21 mouse cellular contexts compared by ENCODE assay signal in genomic region chr1:180517390-180518054, GRCm38 (mm10). TPM values are rescaled to one million over a fixed set of nuclear protein-coding genes. Genes with fewer than 3 reads are reported as not detected.
DNase-seq lines count a peak whose midpoint lies in the region; ATAC-seq and TF ChIP-seq lines count a peak whose summit lies in the region.
"Had no signal": no experiment of that assay in that cellular context is flagged by ENCODE, and none has a peak within 500 bp of the region (broad histone marks: within the 10 kb centered on the region; RNA-seq: fewer than 3 reads in every experiment).

No protein-coding gene starts in this region.

- no peaks in the 10 kb centered on the region for H3K36me3 ChIP-seq in forebrain, postnatal 0 days (ENCODE audit: insufficient read depth)
- no peaks in the 10 kb centered on the region for H3K36me3 ChIP-seq in forebrain, embryonic 11.5 days (ENCODE audit: control insufficient read depth, insufficient read depth, low read length)
- H3K36me3 ChIP-seq in lung, embryonic 14.5 days (ENCODE audit: insufficient read depth): no peaks in the 10 kb centered on the region
- no peaks in the 10 kb centered on the region for H3K36me3 ChIP-seq in MEL (ENCODE audit: control insufficient read depth in 1 of 2, insufficient read depth in 2 of 2, low read length in 2 of 2)
- H3K36me3 ChIP-seq: forebrain, embryonic 12.5 days; G1E; midbrain, embryonic 12.5 days; neural tube, embryonic 13.5 days had no signal

- no peak for TF ChIP-seq RAD21 in MEL (IDR thresholded peaks at IDR 0.05; ENCODE audit: low read depth, low read length)

- H3K27me3 ChIP-seq in forebrain, postnatal 0 days (ENCODE audit: insufficient read depth, low read length): no peaks in the 10 kb centered on the region
- no peaks in the 10 kb centered on the region for H3K27me3 ChIP-seq in forebrain, embryonic 11.5 days (ENCODE audit: control insufficient read depth, insufficient read depth, low read length)
- no peaks in the 10 kb centered on the region for H3K27me3 ChIP-seq in lung, embryonic 14.5 days (ENCODE audit: insufficient read depth, low read length)
- 0 out of 4 replicates have a peak, but pooled peaks cover 0 to 3% of the 10 kb centered on the region in 2 experiments for H3K27me3 ChIP-seq in MEL (ENCODE audit: control insufficient read depth in 1 of 2, insufficient read depth in 2 of 2, low read length in 2 of 2)
- H3K27me3 ChIP-seq: forebrain, embryonic 12.5 days; midbrain, embryonic 12.5 days; neural tube, embryonic 13.5 days had no signal

- 57% methylated on average over 10 of the region's 10 CpGs for WGBS in forebrain, postnatal 0 days
- 80% methylated on average over 10 of the region's 10 CpGs for WGBS in forebrain, embryonic 11.5 days
- 64% methylated on average over 10 of the region's 10 CpGs for WGBS in lung, embryonic 14.5 days
- WGBS in lung, adult 2 months: 56% methylated on average over 10 of the region's 10 CpGs

- H3K4me1 ChIP-seq in forebrain, postnatal 0 days (ENCODE audit: insufficient read depth): 0 out of 2 replicates have a peak, but pooled peaks cover 5% of the 10 kb centered on the region
- no peaks in the 10 kb centered on the region for H3K4me1 ChIP-seq in forebrain, embryonic 11.5 days (replicated peaks; ENCODE audit: control insufficient read depth, insufficient read depth, low read length)
- no peaks in the 10 kb centered on the region for H3K4me1 ChIP-seq in lung, embryonic 14.5 days (ENCODE audit: insufficient read depth)
- no peaks in the 10 kb centered on the region for H3K4me1 ChIP-seq in lung, adult 2 months (ENCODE audit: control insufficient read depth, insufficient read depth, low read length)
- H3K4me1 ChIP-seq in MEL (ENCODE audit: control insufficient read depth in 1 of 2, insufficient read depth in 2 of 2, low read length in 2 of 2): no peaks in the 10 kb centered on the region
- H3K4me1 ChIP-seq: forebrain, embryonic 12.5 days had no signal

- no peaks in the 10 kb centered on the region for H3K9me3 ChIP-seq in forebrain, postnatal 0 days (ENCODE audit: low read length)
- no peaks in the 10 kb centered on the region for H3K9me3 ChIP-seq in forebrain, embryonic 11.5 days (ENCODE audit: control insufficient read depth, low read length)
- H3K9me3 ChIP-seq in lung, embryonic 14.5 days (ENCODE audit: low read depth, low read length): no peaks in the 10 kb centered on the region
- H3K9me3 ChIP-seq in MEL (replicated peaks; ENCODE audit: insufficient read depth, low read length): no peaks in the 10 kb centered on the region
- H3K9me3 ChIP-seq: forebrain, embryonic 12.5 days; G1E; midbrain, embryonic 12.5 days; neural tube, embryonic 13.5 days had no signal

- no peak for TF ChIP-seq CTCF in forebrain, postnatal 0 days (IDR thresholded peaks at IDR 0.05; ENCODE audit: low read depth)
- no peak for TF ChIP-seq CTCF in lung, embryonic 14.5 days (IDR thresholded peaks at IDR 0.05; ENCODE audit: low read depth)
- no peak for TF ChIP-seq CTCF in lung, adult 2 months (IDR thresholded peaks at IDR 0.05; ENCODE audit: insufficient read depth, low read length)
- no peak for TF ChIP-seq CTCF in MEL (IDR thresholded peaks at IDR 0.05 in 2 of 3, conservative IDR thresholded peaks at IDR 0.05 in 1 of 3; ENCODE audit: control insufficient read depth in 1 of 3, insufficient read depth in 1 of 3, low read depth in 2 of 3, low read length in 3 of 3, poor library complexity in 1 of 3, severe bottlenecking in 1 of 3)

- TF ChIP-seq POLR2A in lung, adult 2 months (IDR thresholded peaks at IDR 0.05; ENCODE audit: borderline replicate concordance, extremely low read depth, low read depth, low read length): no peak
- TF ChIP-seq POLR2A in MEL (IDR thresholded peaks at IDR 0.05; ENCODE audit: control insufficient read depth in 1 of 2, insufficient read depth in 1 of 2, low read depth in 1 of 2, low read length in 2 of 2, poor library complexity in 1 of 2): no peak

- H3K9ac ChIP-seq in forebrain, postnatal 0 days: no peak overlapping the region
- H3K9ac ChIP-seq in forebrain, embryonic 11.5 days (ENCODE audit: low read length): no peak overlapping the region
- no peak overlapping the region for H3K9ac ChIP-seq in lung, embryonic 14.5 days
- H3K9ac ChIP-seq in MEL (ENCODE audit: control insufficient read depth, low read depth, low read length, poor library complexity, severe bottlenecking): no peak overlapping the region
- H3K9ac ChIP-seq: forebrain, embryonic 12.5 days; liver, embryonic 14.5 days; midbrain, embryonic 12.5 days; neural tube, embryonic 13.5 days had no signal

- H3K79me2 ChIP-seq in MEL (ENCODE audit: control insufficient read depth, insufficient read depth, low read length, poor library complexity): no peaks in the 10 kb centered on the region

- no peak overlapping the region for H3K4me3 ChIP-seq in forebrain, postnatal 0 days (ENCODE audit: low read depth, low read length)
- no peak overlapping the region for H3K4me3 ChIP-seq in forebrain, embryonic 11.5 days (ENCODE audit: low read depth, low read length)
- H3K4me3 ChIP-seq in lung, embryonic 14.5 days (ENCODE audit: low read depth, low read length): no peak overlapping the region
- no peak overlapping the region for H3K4me3 ChIP-seq in lung, adult 2 months (replicated peaks; ENCODE audit: extremely low read depth, low read depth, low read length)
- no peak overlapping the region for H3K4me3 ChIP-seq in MEL (ENCODE audit: control insufficient read depth in 1 of 2, insufficient read depth in 1 of 2, low read depth in 2 of 2, low read length in 2 of 2)
- H3K4me3 ChIP-seq: forebrain, embryonic 12.5 days; midbrain, embryonic 12.5 days; neural tube, embryonic 13.5 days had no signal

- peak; percentile 62 for ATAC-seq in forebrain, postnatal 0 days
- ATAC-seq in forebrain, embryonic 11.5 days (replicated peaks; ENCODE audit: low FRiP score): no peak
- ATAC-seq in lung, embryonic 14.5 days (ENCODE audit: insufficient read depth): peak; percentile 41; the same call in 1 of the 2 replicates
- ATAC-seq in megakaryocyte progenitor cell, adult 5-6 weeks (replicated peaks; ENCODE audit: poor library complexity): 0 out of 2 replicates have a peak, but pooled peaks have one; percentile 54
- ATAC-seq: CD4-positive, CD25-positive, alpha-beta regulatory T cell, adult 4 months had no signal

- DNase-seq in forebrain, postnatal 0 days: peak; percentile 61
- DNase-seq in forebrain, embryonic 11.5 days (ENCODE audit: low spot score): no peak
- no peak for DNase-seq in lung, embryonic 14.5 days
- DNase-seq in lung, adult 2 months: no peak
- peak; percentile 22 for DNase-seq in MEL (ENCODE audit: low read depth, low spot score)
- DNase-seq in gastrocnemius, postnatal 4 days (ENCODE audit: low spot score in 2 of 2): no peak
- no peak for DNase-seq in testis, postnatal 14 days (ENCODE audit: low spot score)
- DNase-seq: adrenal gland, postnatal 25 days; cerebellum, adult 2 months; cerebellum, postnatal 36 days; gastrocnemius, postnatal 25 days; kidney, adult 8-10 months; kidney, postnatal 36 days; thymus, postnatal 14 days had no signal

- H3K4me2 ChIP-seq in forebrain, postnatal 0 days (ENCODE audit: low read depth): no peak overlapping the region
- H3K4me2 ChIP-seq in forebrain, embryonic 11.5 days (ENCODE audit: low read depth, low read length, severe bottlenecking): no peak overlapping the region
- H3K4me2 ChIP-seq in lung, embryonic 14.5 days: no peak overlapping the region
- H3K4me2 ChIP-seq: forebrain, embryonic 12.5 days; midbrain, embryonic 12.5 days; neural tube, embryonic 13.5 days had no signal

- H3K27ac ChIP-seq in forebrain, postnatal 0 days (ENCODE audit: low read depth, low read length): peak overlapping the region; percentile 40; the same call in 1 of the 2 replicates
- H3K27ac ChIP-seq in forebrain, embryonic 11.5 days (ENCODE audit: low read depth, low read length): no peak overlapping the region
- no peak overlapping the region for H3K27ac ChIP-seq in lung, embryonic 14.5 days (ENCODE audit: low read depth)
- no peak overlapping the region for H3K27ac ChIP-seq in MEL (ENCODE audit: control insufficient read depth, low read depth, low read length)
- H3K27ac ChIP-seq: forebrain, embryonic 12.5 days; liver, embryonic 14.5 days; midbrain, embryonic 12.5 days; neural tube, embryonic 13.5 days had no signal

- TF ChIP-seq EP300 in MEL (IDR thresholded peaks at IDR 0.05; ENCODE audit: low read depth in 1 of 2, low read length in 2 of 2): no peak

TF ChIP-seq in MEL, 35 proteins besides CTCF, POLR2A, EP300 and RAD21 (continues in another document):
- TF ChIP-seq ZMIZ1 (IDR thresholded peaks at IDR 0.05; ENCODE audit: low read depth, low read length): no peak
- TF ChIP-seq MYB (IDR thresholded peaks at IDR 0.05; ENCODE audit: low read depth, low read length): no peak
- TF ChIP-seq ZNF384 (IDR thresholded peaks at IDR 0.05; ENCODE audit: low read depth, low read length): no peak
- TF ChIP-seq NELFE (IDR thresholded peaks at IDR 0.05; ENCODE audit: low read depth, low read length): no peak
- no peak for TF ChIP-seq KAT2A (conservative IDR thresholded peaks at IDR 0.05; ENCODE audit: low read depth, low read length)

RNA-seq across cellular contexts. Expression of gene Stum, which starts 34.2 kb away (rescaled TPM):
- total RNA-seq in forebrain, postnatal 0 days (2014; rRNA removed): 59.7 and 80.7 TPM in 2 replicates
- polyA plus RNA-seq in forebrain, postnatal 0 days (2015; fragmentation: Nextera tagmentation; extraction: Ambion mirVana): 15.2 and 16.7 TPM in 2 replicates
- polyA plus RNA-seq in forebrain, embryonic 11.5 days (2014; fragmentation: Nextera tagmentation; extraction: Ambion mirVana): 0.55 and 1.1 TPM in 2 replicates
- polyA plus RNA-seq in lung, embryonic 14.5 days (2014; fragmentation: Nextera tagmentation; extraction: Ambion mirVana): not detected in 2 replicates
- 4.2 and 6.2 TPM in 2 replicates for polyA plus RNA-seq in lung, adult 2 months (2012; rRNA removed)
- not detected in 2 replicates for total RNA-seq in MEL (2012; rRNA removed)
- polyA plus RNA-seq in MEL (2012; ENCODE audit: insufficient read depth in 1 of 2, insufficient read length in 2 of 2, low read depth in 1 of 2, low replicate concordance in 2 of 2, missing spikeins in 1 of 2): not detected
- not detected in 2 replicates for total RNA-seq in megakaryocyte progenitor cell, adult 5-6 weeks (2015)
- not detected in 2 replicates for total RNA-seq in megakaryocyte progenitor cell, adult 5-6 weeks (2017)
- total RNA-seq in gastrocnemius, postnatal 4 days (2021): 1 to 10 TPM; 5.0 to 5.4 TPM
- polyA plus RNA-seq: CD4-positive, CD25-positive, alpha-beta regulatory T cell, adult 4 months; G1E had no signal

RNA-seq across cellular contexts. Expression of gene Parp1, which starts 51.2 kb away (rescaled TPM):
- 92.2 and 95.3 TPM in 2 replicates for total RNA-seq in forebrain, postnatal 0 days (2014; rRNA removed)
- polyA plus RNA-seq in forebrain, postnatal 0 days (2015; fragmentation: Nextera tagmentation; extraction: Ambion mirVana): 51.6 and 57.5 TPM in 2 replicates
- 276 and 281 TPM in 2 replicates for polyA plus RNA-seq in forebrain, embryonic 11.5 days (2014; fragmentation: Nextera tagmentation; extraction: Ambion mirVana)
- 147 TPM in 2 replicates for polyA plus RNA-seq in lung, embryonic 14.5 days (2014; fragmentation: Nextera tagmentation; extraction: Ambion mirVana)
- polyA plus RNA-seq in lung, adult 2 months (2012; rRNA removed): 17.7 and 20.1 TPM in 2 replicates
- total RNA-seq in MEL (2012; rRNA removed): 136 and 142 TPM in 2 replicates
- polyA plus RNA-seq in MEL (2012; ENCODE audit: insufficient read depth in 1 of 2, insufficient read length in 2 of 2, low read depth in 1 of 2, low replicate concordance in 2 of 2, missing spikeins in 1 of 2): 100 to 1,000 TPM; 140 to 188 TPM
- 70.0 and 71.1 TPM in 2 replicates for total RNA-seq in megakaryocyte progenitor cell, adult 5-6 weeks (2015)
- total RNA-seq in megakaryocyte progenitor cell, adult 5-6 weeks (2017): 194 and 197 TPM in 2 replicates
- total RNA-seq in gastrocnemius, postnatal 4 days (2021): 10 to 100 TPM; 81.5 to 86.3 TPM

Comparison
In these comparisons a context has a peak if more than half of its experiments do, and no peak if none do; other contexts are left out.
1. DNase-seq: peak in forebrain, postnatal 0 days (single experiment) and MEL (single experiment); none in forebrain, embryonic 11.5 days (single experiment), lung, embryonic 14.5 days (single experiment), lung, adult 2 months (single experiment), gastrocnemius, postnatal 4 days (0 of 2) and testis, postnatal 14 days (single experiment).